9 mouse cellular contexts compared by ENCODE assay signal in genomic region chr13:114987161-114987560, GRCm38 (mm10). TPM values are rescaled to one million over a fixed set of nuclear protein-coding genes. Genes with fewer than 3 reads are reported as not detected.
DNase-seq lines count a peak whose midpoint lies in the region; ATAC-seq and TF ChIP-seq lines count a peak whose summit lies in the region.
"Had no signal": no experiment of that assay in that cellular context is flagged by ENCODE, and none has a peak within 500 bp of the region (broad histone marks: within the 10 kb centered on the region; RNA-seq: fewer than 3 reads in every experiment).

No protein-coding gene starts in this region.

- H3K4me2 ChIP-seq in kidney, postnatal 0 days (ENCODE audit: low read length) = no peak overlapping the region

- intact Hi-C loops in gastrocnemius, postnatal 14 days (cut with DNase I; ENCODE audit: low total_unique reads) = loop anchor here (10.0 kb wide), 1 partner anchor 238 kb away; no protein-coding TSS in a partner anchor

- H3K9ac ChIP-seq in kidney, postnatal 0 days (ENCODE audit: low read depth, low read length) = no peak overlapping the region

- no peak overlapping the region for H3K4me3 ChIP-seq in kidney, postnatal 0 days (replicated peaks; ENCODE audit: low read depth, low read length)
- H3K4me3 ChIP-seq in embryonic facial prominence, embryonic 10.5 days = no peak overlapping the region
- H3K4me3 ChIP-seq: megakaryocyte, embryonic 14.5 days had no signal

- ATAC-seq in kidney, postnatal 0 days (replicated peaks; ENCODE audit: low FRiP score, low read depth) = 0 out of 2 replicates have a peak, but pooled peaks have one; percentile 44

- H3K27me3 ChIP-seq in kidney, postnatal 0 days (ENCODE audit: insufficient read depth, low read length) = no peaks in the 10 kb centered on the region
- no peaks in the 10 kb centered on the region for H3K27me3 ChIP-seq in embryonic facial prominence, embryonic 10.5 days (replicated peaks; ENCODE audit: low read depth, poor library complexity, severe bottlenecking)
- H3K27me3 ChIP-seq: megakaryocyte, embryonic 14.5 days had no signal

- H3K4me1 ChIP-seq in kidney, postnatal 0 days (replicated peaks; ENCODE audit: insufficient read depth, low read length) = no peaks in the 10 kb centered on the region
- peaks cover 3% of the 10 kb centered on the region for H3K4me1 ChIP-seq in embryonic facial prominence, embryonic 10.5 days

- H3K36me3 ChIP-seq in kidney, postnatal 0 days (ENCODE audit: insufficient read depth, low read length) = 0 out of 2 replicates have a peak, but pooled peaks cover 7% of the 10 kb centered on the region
- no peaks in the 10 kb centered on the region for H3K36me3 ChIP-seq in embryonic facial prominence, embryonic 10.5 days (replicated peaks)

- DNase-seq in gastrocnemius, adult 18-20 months (ENCODE audit: low spot score) = peak; percentile 22
- DNase-seq in gastrocnemius, postnatal 14 days = no peak
- DNase-seq in 3T3-L1 (ENCODE audit: low read depth, low spot score) = peak; percentile 64
- DNase-seq in c-Kit-positive CD71-negative TER-119-negative erythroid progenitor cells, embryonic 14.5 days (ENCODE audit: low read depth) = peak; percentile 20
- DNase-seq in kidney, postnatal 0 days (ENCODE audit: low spot score) = peak; percentile 70
- DNase-seq in retina, postnatal 1 day = peak; percentile 44
- no peak for DNase-seq in spleen, postnatal 14 days (ENCODE audit: low spot score in 2 of 2)
- DNase-seq in embryonic facial prominence, embryonic 10.5 days (ENCODE audit: low spot score) = no peak

- TF ChIP-seq CTCF in kidney, postnatal 0 days (IDR thresholded peaks at IDR 0.05; ENCODE audit: low read depth) = peak; percentile 66

- no peak overlapping the region for H3K27ac ChIP-seq in kidney, postnatal 0 days
- no peak overlapping the region for H3K27ac ChIP-seq in embryonic facial prominence, embryonic 10.5 days (replicated peaks)

- 16% methylated on average over 2 of the region's 2 CpGs for WGBS in kidney, postnatal 0 days
- 78% methylated on average over 2 of the region's 2 CpGs for WGBS in embryonic facial prominence, embryonic 10.5 days

- H3K9me3 ChIP-seq in kidney, postnatal 0 days (replicated peaks; ENCODE audit: low read length) = no peaks in the 10 kb centered on the region
- no peaks in the 10 kb centered on the region for H3K9me3 ChIP-seq in embryonic facial prominence, embryonic 10.5 days
- H3K9me3 ChIP-seq: megakaryocyte, embryonic 14.5 days had no signal

RNA-seq across cellular contexts. Expression of gene Itga2, which starts 55.3 kb away (rescaled TPM):
- under 1 TPM; 0.33 to 0.43 TPM for total RNA-seq in gastrocnemius, adult 18-20 months (2021)
- 1 to 10 TPM; 2.6 to 5.6 TPM for total RNA-seq in gastrocnemius, postnatal 14 days (2021)
- polyA plus RNA-seq in kidney, postnatal 0 days (2015; fragmentation: Nextera tagmentation; extraction: Ambion mirVana) = 1.9 and 2.3 TPM in 2 replicates
- polyA plus RNA-seq in embryonic facial prominence, embryonic 10.5 days (2016; fragmentation: Nextera tagmentation; extraction: Ambion mirVana) = 0.88 and 1.2 TPM in 2 replicates

Comparison
In these comparisons a context has a peak if more than half of its experiments do, and no peak if none do; other contexts are left out.
1. DNase-seq: peak in gastrocnemius, adult 18-20 months (single experiment), 3T3-L1 (single experiment), c-Kit-positive CD71-negative TER-119-negative erythroid progenitor cells, embryonic 14.5 days (single experiment), kidney, postnatal 0 days (single experiment) and retina, postnatal 1 day (single experiment); none in gastrocnemius, postnatal 14 days (single experiment), spleen, postnatal 14 days (0 of 2) and embryonic facial prominence, embryonic 10.5 days (single experiment).